Mouse (Mus musculus): ENCODE results near the gene Med13. TPM values are rescaled to one million over a fixed set of nuclear protein-coding genes. Genes with fewer than 3 reads are reported as not detected.
A peak's percentile ranks its signal among the peaks of the same experiment; 100 is the strongest.

Gene Med13
- polyA plus RNA-seq, 1 experiment from 2014 or later: 14.9 TPM

- Histone ChIP-seq H3K9me3 (ENCODE audit: control insufficient read depth, low read length) (no peaks in the 10 kb centered on the region), H3K27me3 (ENCODE audit: control insufficient read depth, insufficient read depth, low read length) (no peaks in the 10 kb centered on the region), H3K4me2 (replicated peaks; ENCODE audit: low read depth, low read length) (no peak overlapping the region), H3K36me3 (ENCODE audit: control insufficient read depth, insufficient read depth, low read length) (no peaks in the 10 kb centered on the region), H3K27ac (ENCODE audit: low read depth, low read length) (no peak overlapping the region), H3K4me3 (ENCODE audit: low read length) (no peak overlapping the region), H3K4me1 (ENCODE audit: control insufficient read depth, insufficient read depth, low read length) (peaks cover 16% of the 10 kb centered on the region; the same call in 1 of the 2 replicates), H3K9ac (ENCODE audit: low read depth, low read length) (no peak overlapping the region)
- ATAC-seq (ENCODE audit: low FRiP score, low TSS enrichment): no peak
- 94% methylated on average over 7 of the region's 7 CpGs for WGBS
These were observed 34.3 kb upstream of the Med13 start for GRCm38 (mm10) chr11:86391687-86392086.

- 59% methylated on average over 1 of the region's 1 CpGs for WGBS
- Histone ChIP-seq H3K27ac (ENCODE audit: low read depth, low read length) (no peak overlapping the region), H3K4me3 (ENCODE audit: low read length) (no peak overlapping the region), H3K27me3 (ENCODE audit: control insufficient read depth, insufficient read depth, low read length) (no peaks in the 10 kb centered on the region), H3K4me1 (ENCODE audit: control insufficient read depth, insufficient read depth, low read length) (peaks cover 11% of the 10 kb centered on the region; the same call in 1 of the 2 replicates), H3K9ac (ENCODE audit: low read depth, low read length) (no peak overlapping the region), H3K9me3 (ENCODE audit: control insufficient read depth, low read length) (no peaks in the 10 kb centered on the region), H3K4me2 (replicated peaks; ENCODE audit: low read depth, low read length) (no peak overlapping the region), H3K36me3 (ENCODE audit: control insufficient read depth, insufficient read depth, low read length) (no peaks in the 10 kb centered on the region)
- ATAC-seq (ENCODE audit: low FRiP score, low TSS enrichment): peak; percentile 73
These were observed 32.9 kb upstream of the Med13 start for GRCm38 (mm10) chr11:86390308-86390707.

- 84% methylated on average over 4 of the region's 4 CpGs for WGBS
- no peaks in the 10 kb centered on the region for H3K9me3 ChIP-seq (ENCODE audit: control insufficient read depth, low read length)
- ATAC-seq (ENCODE audit: low FRiP score, low TSS enrichment): no peak
- H3K27ac ChIP-seq (ENCODE audit: low read depth, low read length): no peak overlapping the region
- H3K9ac ChIP-seq (ENCODE audit: low read depth, low read length): no peak overlapping the region
- H3K4me2 ChIP-seq (replicated peaks; ENCODE audit: low read depth, low read length): no peak overlapping the region
- H3K4me3 ChIP-seq (ENCODE audit: low read length): no peak overlapping the region
- H3K36me3 ChIP-seq (ENCODE audit: control insufficient read depth, insufficient read depth, low read length): no peaks in the 10 kb centered on the region
- H3K27me3 ChIP-seq (ENCODE audit: control insufficient read depth, insufficient read depth, low read length): no peaks in the 10 kb centered on the region
- H3K4me1 ChIP-seq (ENCODE audit: control insufficient read depth, insufficient read depth, low read length): peaks cover 9% of the 10 kb centered on the region; the same call in 1 of the 2 replicates
These were observed 32.1 kb upstream of the Med13 start for GRCm38 (mm10) chr11:86389506-86389905.

GRCm38 (mm10) chr11:86388821-86389480 is 31.5 kb upstream of the Med13 start:
- H3K27me3 ChIP-seq (ENCODE audit: control insufficient read depth, insufficient read depth, low read length): no peaks in the 10 kb centered on the region
- no peaks in the 10 kb centered on the region for H3K9me3 ChIP-seq (ENCODE audit: control insufficient read depth, low read length)
- no peak for ATAC-seq (ENCODE audit: low FRiP score, low TSS enrichment)
- 77% methylated on average over 13 of the region's 13 CpGs for WGBS
- peaks cover 9% of the 10 kb centered on the region; the same call in 1 of the 2 replicates for H3K4me1 ChIP-seq (ENCODE audit: control insufficient read depth, insufficient read depth, low read length)
- H3K36me3 ChIP-seq (ENCODE audit: control insufficient read depth, insufficient read depth, low read length): no peaks in the 10 kb centered on the region
- no peak overlapping the region for H3K4me2 ChIP-seq (replicated peaks; ENCODE audit: low read depth, low read length)
- no peak overlapping the region for H3K27ac ChIP-seq (ENCODE audit: low read depth, low read length)
- H3K4me3 ChIP-seq (ENCODE audit: low read length): no peak overlapping the region
- H3K9ac ChIP-seq (ENCODE audit: low read depth, low read length): no peak overlapping the region

GRCm38 (mm10) chr11:86387121-86387893 is 29.9 kb upstream of the Med13 start:
- no peaks in the 10 kb centered on the region for H3K9me3 ChIP-seq (ENCODE audit: control insufficient read depth, low read length)
- H3K27ac ChIP-seq (ENCODE audit: low read depth, low read length): no peak overlapping the region
- peaks cover 9% of the 10 kb centered on the region; the same call in 1 of the 2 replicates for H3K4me1 ChIP-seq (ENCODE audit: control insufficient read depth, insufficient read depth, low read length)
- no peak overlapping the region for H3K4me2 ChIP-seq (replicated peaks; ENCODE audit: low read depth, low read length)
- no peaks in the 10 kb centered on the region for H3K27me3 ChIP-seq (ENCODE audit: control insufficient read depth, insufficient read depth, low read length)
- no peak overlapping the region for H3K4me3 ChIP-seq (ENCODE audit: low read length)
- ATAC-seq (ENCODE audit: low FRiP score, low TSS enrichment): no peak
- H3K9ac ChIP-seq (ENCODE audit: low read depth, low read length): no peak overlapping the region
- H3K36me3 ChIP-seq (ENCODE audit: control insufficient read depth, insufficient read depth, low read length): no peaks in the 10 kb centered on the region
- WGBS: 32% methylated on average over 9 of the region's 9 CpGs

GRCm38 (mm10) chr11:86386576-86386975 is 29.2 kb upstream of the Med13 start:
- no peaks in the 10 kb centered on the region for H3K27me3 ChIP-seq (ENCODE audit: control insufficient read depth, insufficient read depth, low read length)
- H3K4me2 ChIP-seq (replicated peaks; ENCODE audit: low read depth, low read length): no peak overlapping the region
- WGBS: 62% methylated on average over 10 of the region's 10 CpGs
- ATAC-seq (ENCODE audit: low FRiP score, low TSS enrichment): no peak
- H3K9me3 ChIP-seq (ENCODE audit: control insufficient read depth, low read length): no peaks in the 10 kb centered on the region
- H3K36me3 ChIP-seq (ENCODE audit: control insufficient read depth, insufficient read depth, low read length): no peaks in the 10 kb centered on the region
- H3K9ac ChIP-seq (ENCODE audit: low read depth, low read length): no peak overlapping the region
- H3K4me1 ChIP-seq (ENCODE audit: control insufficient read depth, insufficient read depth, low read length): peaks cover 9% of the 10 kb centered on the region; the same call in 1 of the 2 replicates
- no peak overlapping the region for H3K4me3 ChIP-seq (ENCODE audit: low read length)
- H3K27ac ChIP-seq (ENCODE audit: low read depth, low read length): no peak overlapping the region

- H3K9ac ChIP-seq (ENCODE audit: low read depth, low read length): no peak overlapping the region
- H3K4me3 ChIP-seq (ENCODE audit: low read length): no peak overlapping the region
- no peaks in the 10 kb centered on the region for H3K9me3 ChIP-seq (ENCODE audit: control insufficient read depth, low read length)
- peaks cover 9% of the 10 kb centered on the region; the same call in 1 of the 2 replicates for H3K4me1 ChIP-seq (ENCODE audit: control insufficient read depth, insufficient read depth, low read length)
- 82% methylated on average over 11 of the region's 11 CpGs for WGBS
- H3K27me3 ChIP-seq (ENCODE audit: control insufficient read depth, insufficient read depth, low read length): no peaks in the 10 kb centered on the region
- no peak overlapping the region for H3K27ac ChIP-seq (ENCODE audit: low read depth, low read length)
- no peaks in the 10 kb centered on the region for H3K36me3 ChIP-seq (ENCODE audit: control insufficient read depth, insufficient read depth, low read length)
- H3K4me2 ChIP-seq (replicated peaks; ENCODE audit: low read depth, low read length): no peak overlapping the region
- no peak for ATAC-seq (ENCODE audit: low FRiP score, low TSS enrichment)
These were observed 28.4 kb upstream of the Med13 start for GRCm38 (mm10) chr11:86385710-86386282.

GRCm38 (mm10) chr11:86384141-86384540 is 26.7 kb upstream of the Med13 start:
- peaks cover 7% of the 10 kb centered on the region; the same call in 1 of the 2 replicates for H3K4me1 ChIP-seq (ENCODE audit: control insufficient read depth, insufficient read depth, low read length)
- no peak overlapping the region for H3K9ac ChIP-seq (ENCODE audit: low read depth, low read length)
- no peak overlapping the region for H3K4me3 ChIP-seq (ENCODE audit: low read length)
- H3K27me3 ChIP-seq (ENCODE audit: control insufficient read depth, insufficient read depth, low read length): no peaks in the 10 kb centered on the region
- H3K9me3 ChIP-seq (ENCODE audit: control insufficient read depth, low read length): no peaks in the 10 kb centered on the region
- H3K27ac ChIP-seq (ENCODE audit: low read depth, low read length): no peak overlapping the region
- no peaks in the 10 kb centered on the region for H3K36me3 ChIP-seq (ENCODE audit: control insufficient read depth, insufficient read depth, low read length)
- 80% methylated on average over 3 of the region's 3 CpGs for WGBS
- no peak overlapping the region for H3K4me2 ChIP-seq (replicated peaks; ENCODE audit: low read depth, low read length)
- no peak for ATAC-seq (ENCODE audit: low FRiP score, low TSS enrichment)
